Mouse (Mus musculus): Measurements from ENCODE around the gene Vsig2.

The Vsig2 gene

DNA sequence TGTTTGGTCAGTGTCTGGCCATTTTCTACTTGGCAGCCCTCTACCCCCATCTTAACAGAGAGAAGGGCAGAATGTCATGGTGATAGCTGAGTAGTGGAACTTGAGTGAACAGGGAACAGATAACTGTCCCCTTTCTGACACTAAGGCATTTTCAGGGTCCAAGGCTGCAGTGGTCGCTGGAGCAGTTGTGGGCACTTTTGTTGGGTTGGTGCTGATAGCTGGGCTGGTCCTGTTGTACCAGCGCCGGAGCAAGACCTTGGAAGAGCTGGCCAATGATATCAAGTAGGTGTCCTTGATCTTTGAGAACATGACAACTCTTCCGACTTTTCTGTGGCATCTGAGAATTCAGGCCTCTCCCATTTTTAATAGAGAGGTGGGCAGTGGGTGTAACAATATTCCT, 2.2 kb upstream of the Vsig2 start:
- no peak for DNase-seq (ENCODE audit: low spot score)

- no peak for DNase-seq (ENCODE audit: low spot score)
Observed at GRCm38 (mm10) chr9:37537658-37538250, 1.3 kb upstream of the Vsig2 start.

- DNase-seq (ENCODE audit: low spot score) = no peak
Observed at GRCm38 (mm10) chr9:37540226-37540625, 1.2 kb downstream of the Vsig2 start.

DNA sequence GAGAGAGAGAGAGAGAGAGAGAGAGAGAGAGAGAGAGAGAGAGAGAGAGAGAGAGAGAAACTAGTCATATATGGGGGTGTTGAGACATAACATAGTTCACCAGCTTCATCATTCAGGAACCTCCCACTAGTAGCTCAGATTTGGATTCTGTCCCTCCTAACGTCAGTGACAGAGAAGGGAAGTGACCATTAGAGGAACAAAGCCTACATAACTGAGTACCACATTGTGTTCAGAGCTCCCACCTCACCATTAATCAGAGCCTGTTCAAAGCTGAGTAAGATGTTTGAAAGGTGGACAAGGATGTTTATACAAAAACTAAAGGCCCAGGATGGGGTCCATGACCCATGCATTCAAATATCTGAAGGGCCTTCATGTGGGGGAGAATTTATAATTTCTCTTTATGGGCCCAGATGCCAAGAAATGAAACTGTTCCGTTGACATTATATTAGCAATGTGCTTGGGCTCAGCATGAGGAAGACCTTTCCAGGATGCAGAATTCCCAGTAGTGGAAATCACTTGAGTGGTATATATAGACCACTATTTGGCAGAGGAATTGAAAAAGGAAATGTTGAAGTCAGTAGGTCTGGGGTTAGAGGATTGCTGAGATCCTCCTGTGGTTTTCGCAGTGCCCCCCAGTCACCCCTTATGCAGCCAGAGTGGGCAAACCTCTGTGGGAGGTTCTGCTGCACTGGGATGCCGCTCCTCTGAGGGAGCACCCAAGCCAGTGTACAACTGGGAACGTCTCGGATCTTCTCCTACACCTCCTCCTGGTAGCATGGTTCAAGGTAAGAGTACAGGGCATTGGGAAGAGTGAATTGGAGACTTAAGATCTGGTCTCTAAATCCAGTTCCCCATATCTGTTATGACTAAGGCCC, 1.9 kb downstream of the Vsig2 start:
- DNase-seq (ENCODE audit: low spot score) = no peak

DNA sequence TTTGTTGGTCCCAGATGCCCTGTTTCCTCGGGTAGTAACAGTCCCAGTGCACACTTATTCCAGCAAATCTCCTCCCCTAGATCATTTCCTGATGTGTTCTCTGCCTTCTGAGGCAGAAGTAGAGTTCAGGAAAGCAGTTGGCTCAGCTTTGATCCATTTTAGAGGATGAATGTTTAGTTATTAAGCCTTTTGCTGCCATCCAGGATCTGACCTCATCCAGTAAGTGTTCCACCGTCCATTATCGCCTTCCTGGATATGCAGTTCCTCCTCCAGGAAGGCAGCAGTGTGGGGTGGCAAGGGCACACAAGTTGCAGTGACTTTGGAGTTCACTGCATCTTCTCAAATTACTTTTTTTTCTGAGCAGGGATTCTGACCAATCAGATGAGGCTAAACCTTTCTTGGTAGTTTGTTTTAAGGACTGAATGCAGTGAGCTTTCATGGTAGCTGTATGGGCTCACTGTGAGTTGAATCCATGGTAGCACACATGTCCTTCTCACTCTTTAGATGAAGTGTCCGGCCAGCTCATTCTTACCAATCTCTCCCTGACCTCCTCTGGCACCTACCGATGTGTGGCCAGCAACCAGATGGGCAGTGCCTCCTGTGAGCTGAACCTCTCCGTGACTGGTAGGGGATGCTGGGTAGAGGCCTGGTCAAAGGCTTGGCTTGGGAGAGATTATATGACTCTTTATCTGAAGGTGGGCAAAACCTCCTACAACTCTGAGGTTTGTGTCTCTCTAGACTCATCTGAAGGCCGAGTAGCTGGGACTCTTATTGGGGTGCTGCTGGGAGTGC, 3.0 kb downstream of the Vsig2 start:
- no peak for DNase-seq (ENCODE audit: low spot score)

- no peak for DNase-seq (ENCODE audit: low spot score)
Observed at GRCm38 (mm10) chr9:37543869-37544440, 4.9 kb downstream of the Vsig2 start.

GRCm38 (mm10) chr9:37544447-37545165, 5.6 kb downstream of the Vsig2 start:
- DNase-seq (ENCODE audit: low spot score) = peak; percentile 73

DNA sequence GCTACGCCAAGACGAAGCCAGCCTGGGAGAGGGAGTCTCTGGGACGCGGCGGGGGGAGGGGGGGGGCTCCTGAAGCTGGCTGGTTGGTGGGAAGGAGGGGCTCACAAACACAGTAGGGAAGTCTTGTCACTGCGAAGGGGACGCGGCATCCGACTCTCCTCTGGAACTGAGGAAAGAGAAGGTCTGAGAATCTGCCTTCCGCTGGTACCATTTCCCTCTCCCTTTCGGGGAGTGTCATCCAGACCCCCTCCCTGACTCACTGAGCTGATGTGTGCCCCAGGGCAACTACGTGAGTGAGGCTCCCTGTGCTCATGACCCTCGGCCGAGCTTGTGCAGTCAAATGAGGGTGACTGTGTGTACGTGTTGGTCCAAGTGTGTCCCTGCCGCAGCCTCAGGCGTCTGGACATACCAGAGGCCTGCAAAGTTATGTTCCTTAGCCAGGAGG, 6.1 kb downstream of the Vsig2 start:
- DNase-seq (ENCODE audit: low spot score) = no peak

GRCm38 (mm10) chr9:37545847-37546452, 6.9 kb downstream of the Vsig2 start:
- DNase-seq (ENCODE audit: low spot score) = no peak

DNA sequence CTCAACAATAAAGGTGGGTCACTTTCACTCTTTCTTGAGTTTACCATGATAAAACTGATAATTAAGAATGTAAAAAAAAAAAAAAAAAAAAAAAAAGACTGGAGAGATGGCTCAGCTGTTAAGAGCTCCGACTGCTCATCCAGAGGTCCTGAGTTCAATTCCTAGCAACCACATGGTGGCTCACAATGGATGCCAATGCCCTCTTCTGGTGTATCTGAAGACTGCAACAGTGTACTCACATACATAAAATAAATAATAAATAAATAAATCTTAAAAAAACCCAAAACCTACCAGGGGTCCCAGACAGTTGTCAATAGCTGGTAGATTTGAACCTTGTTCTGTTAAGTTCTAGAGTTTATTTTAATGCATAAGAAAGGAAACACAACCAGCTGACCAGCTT, 7.8 kb downstream of the Vsig2 start:
- DNase-seq (ENCODE audit: low spot score) = no peak

GRCm38 (mm10) chr9:37550435-37550834, 11.4 kb downstream of the Vsig2 start:
- no peak for DNase-seq (ENCODE audit: low spot score)

DNA sequence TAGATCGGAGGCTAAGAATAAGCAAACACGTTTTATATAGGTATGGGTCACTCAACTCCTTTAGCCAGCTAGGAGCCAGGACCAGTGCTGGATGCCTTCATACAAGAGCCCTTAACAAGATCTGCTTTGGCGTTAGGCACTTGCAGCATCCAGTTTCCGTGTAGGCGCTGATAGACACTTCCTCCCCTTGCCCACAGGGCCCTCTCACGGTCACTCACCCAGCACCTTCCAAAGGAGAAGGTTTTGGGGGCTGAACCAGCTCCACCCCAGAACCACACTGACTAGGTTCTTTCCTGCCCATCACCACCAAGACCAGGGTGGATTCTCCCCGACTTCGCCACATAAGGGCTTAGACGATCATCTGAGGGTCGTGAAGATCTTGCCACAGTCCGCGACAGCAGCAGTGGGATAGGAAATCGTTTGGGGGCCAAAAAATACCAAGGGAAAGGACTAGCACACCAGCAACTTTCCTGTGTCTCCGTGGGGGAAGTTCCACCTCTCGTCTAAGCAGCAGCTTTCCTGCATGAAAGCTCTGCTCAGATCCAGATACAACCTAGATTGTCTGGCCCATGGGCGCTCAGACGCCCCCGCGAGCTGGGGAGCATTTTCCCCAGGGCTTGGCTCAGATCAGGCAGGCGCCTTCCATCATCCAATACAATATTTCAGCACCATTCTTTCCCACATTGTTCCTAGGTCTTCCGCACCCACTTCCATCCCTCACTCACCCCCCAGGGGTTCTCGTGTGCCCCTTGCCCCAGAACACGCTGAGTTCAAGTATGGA, 12.9 kb downstream of the Vsig2 start:
- DNase-seq (ENCODE audit: low spot score) = no peak

- DNase-seq (ENCODE audit: low spot score) = peak; percentile 88
Observed at GRCm38 (mm10) chr9:37552536-37553293, 13.7 kb downstream of the Vsig2 start, which contains the start of gene Nrgn. TSS of gene Nrgn (minus strand) at chr9:37552904.

GRCm38 (mm10) chr9:37554279-37554678, 15.2 kb downstream of the Vsig2 start:
- no peak for DNase-seq (ENCODE audit: low spot score)

GRCm38 (mm10) chr9:37554838-37555748, 16.0 kb downstream of the Vsig2 start, which contains the start of gene Siae:
TSS of gene Siae (plus strand) at chr9:37555698.
- no peak for DNase-seq (ENCODE audit: low spot score)

GRCm38 (mm10) chr9:37556366-37556765, 17.3 kb downstream of the Vsig2 start:
- DNase-seq (ENCODE audit: low spot score) = no peak

DNA sequence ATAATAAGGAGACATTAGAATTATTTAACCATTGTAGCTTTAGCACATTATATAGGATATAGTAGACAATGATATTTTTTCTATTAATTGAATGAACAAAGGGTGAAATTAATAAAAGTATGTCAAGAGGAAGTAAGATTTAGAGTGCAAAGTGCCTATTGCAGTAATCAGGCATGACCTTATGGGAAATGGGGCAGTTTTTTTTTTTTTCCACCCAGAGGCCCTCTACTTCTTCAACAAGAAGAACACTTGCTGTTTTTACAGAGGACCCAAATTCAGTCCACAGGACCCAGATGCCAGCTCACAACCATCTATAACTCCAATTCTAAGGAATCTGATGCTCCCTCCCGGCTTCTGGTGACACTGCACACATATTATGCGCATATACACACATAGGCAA, 21.6 kb downstream of the Vsig2 start:
- no peak for DNase-seq (ENCODE audit: low spot score)

DNA sequence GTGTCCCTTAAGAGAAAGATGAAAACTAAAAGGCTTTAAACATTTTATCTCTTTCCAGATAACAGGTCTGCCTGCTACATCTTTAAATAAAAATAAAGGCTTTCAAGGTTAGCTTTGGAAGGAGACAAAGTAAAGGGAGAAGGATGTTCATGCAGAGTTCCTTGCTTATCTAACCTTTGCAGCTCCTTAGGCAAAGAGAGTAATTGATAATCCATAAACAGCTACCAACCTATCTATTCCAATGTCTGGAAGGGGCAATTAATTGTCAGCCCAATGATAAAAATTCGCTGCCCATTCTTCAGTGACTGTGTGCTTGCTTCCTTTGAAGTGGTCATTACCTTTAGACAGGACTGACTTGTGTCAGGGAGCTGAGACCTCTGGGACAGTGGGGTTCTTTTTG, 24.8 kb downstream of the Vsig2 start:
- no peak for DNase-seq (ENCODE audit: low spot score)
